In the genomic region with DNA sequence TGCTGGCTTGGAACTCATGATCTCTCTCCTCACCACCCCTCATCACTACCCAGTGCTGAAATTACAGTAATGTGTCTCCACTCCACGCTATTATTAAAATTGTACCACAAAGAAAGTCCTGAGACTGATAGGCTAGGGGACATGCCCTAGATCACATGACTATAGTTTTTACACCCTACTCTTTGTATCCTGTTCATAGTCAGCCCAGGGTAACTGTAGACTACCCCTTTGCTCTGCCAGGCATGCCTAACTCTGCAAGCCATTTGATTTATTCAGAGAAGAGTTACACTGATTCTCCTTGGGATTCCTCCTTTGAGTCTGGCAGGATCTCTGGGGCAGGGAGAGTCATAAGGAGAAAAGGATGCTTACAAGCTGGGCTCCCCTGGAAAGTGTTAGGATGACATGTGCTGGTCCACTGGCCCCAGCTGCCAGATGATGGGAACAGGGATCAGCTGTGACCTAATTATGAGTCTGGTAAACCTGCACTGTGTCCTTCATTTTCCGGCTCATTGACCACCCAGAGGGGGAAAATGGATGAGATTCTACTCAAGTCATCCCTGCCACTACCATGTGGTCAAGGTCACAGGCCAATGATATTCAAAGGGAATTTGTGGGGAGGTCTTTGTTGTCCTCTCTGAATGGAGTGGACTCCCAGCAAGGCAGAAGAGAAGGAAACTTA, we compare ENCODE assay signal across 12 mouse cellular contexts.
DNase-seq lines count a peak whose midpoint lies in the region; ATAC-seq lines count a peak whose summit lies in the region.
"Had no signal": no experiment of that assay in that cellular context is flagged by ENCODE, and none has a peak within 500 bp of the region (broad histone marks: within the 10 kb centered on the region; RNA-seq: fewer than 3 reads in every experiment).

No protein-coding gene starts in this region.

- H3K4me2 ChIP-seq in forebrain, embryonic 12.5 days, result no peak overlapping the region
- H3K4me2 ChIP-seq in forebrain, embryonic 14.5 days (ENCODE audit: low read length), result no peak overlapping the region
- H3K4me2 ChIP-seq: embryonic facial prominence, embryonic 13.5 days; limb, embryonic 12.5 days; stomach, embryonic 15.5 days had no signal

- H3K27me3 ChIP-seq in forebrain, embryonic 12.5 days, result no peaks in the 10 kb centered on the region
- no peaks in the 10 kb centered on the region for H3K27me3 ChIP-seq in forebrain, embryonic 14.5 days (replicated peaks; ENCODE audit: control insufficient read depth, insufficient read depth, low read length)
- H3K27me3 ChIP-seq: embryonic facial prominence, embryonic 13.5 days; limb, embryonic 12.5 days; Patski; stomach, embryonic 15.5 days had no signal

- H3K27ac ChIP-seq in forebrain, embryonic 12.5 days, result no peak overlapping the region
- H3K27ac ChIP-seq in forebrain, embryonic 14.5 days (ENCODE audit: low read depth, low read length), result no peak overlapping the region
- H3K27ac ChIP-seq: embryonic facial prominence, embryonic 13.5 days; limb, embryonic 12.5 days; stomach, embryonic 15.5 days had no signal

- peak; percentile 87 for ATAC-seq in forebrain, embryonic 12.5 days (ENCODE audit: low FRiP score)
- no peak for ATAC-seq in forebrain, embryonic 14.5 days
- no peak for ATAC-seq in frontal cortex, adult (ENCODE audit: low TSS enrichment)
- ATAC-seq: Patski had no signal

- no peaks in the 10 kb centered on the region for H3K36me3 ChIP-seq in forebrain, embryonic 12.5 days (replicated peaks)
- H3K36me3 ChIP-seq in forebrain, embryonic 14.5 days (ENCODE audit: control insufficient read depth, insufficient read depth, low read length), result no peaks in the 10 kb centered on the region
- H3K36me3 ChIP-seq: embryonic facial prominence, embryonic 13.5 days; limb, embryonic 12.5 days; stomach, embryonic 15.5 days had no signal

- H3K9me3 ChIP-seq in forebrain, embryonic 12.5 days, result no peaks in the 10 kb centered on the region
- H3K9me3 ChIP-seq in forebrain, embryonic 14.5 days (replicated peaks; ENCODE audit: control insufficient read depth, low read length), result no peaks in the 10 kb centered on the region
- H3K9me3 ChIP-seq: embryonic facial prominence, embryonic 13.5 days; limb, embryonic 12.5 days; stomach, embryonic 15.5 days had no signal

- H3K4me3 ChIP-seq in forebrain, embryonic 12.5 days (replicated peaks), result no peak overlapping the region
- H3K4me3 ChIP-seq in forebrain, embryonic 14.5 days (ENCODE audit: low read depth, low read length), result no peak overlapping the region
- H3K4me3 ChIP-seq: embryonic facial prominence, embryonic 13.5 days; limb, embryonic 12.5 days; stomach, embryonic 15.5 days had no signal

- H3K9ac ChIP-seq in forebrain, embryonic 12.5 days, result no peak overlapping the region
- no peak overlapping the region for H3K9ac ChIP-seq in forebrain, embryonic 14.5 days (ENCODE audit: low read length)
- H3K9ac ChIP-seq: embryonic facial prominence, embryonic 13.5 days; limb, embryonic 12.5 days; stomach, embryonic 15.5 days had no signal

- DNase-seq in forebrain, embryonic 14.5 days (ENCODE audit: low spot score), result no peak
- peak; percentile 39 for DNase-seq in brain, adult 2 months (ENCODE audit: low read depth, low spot score)
- peak; percentile 53 for DNase-seq in embryo, embryonic 11 days
- DNase-seq in lung, postnatal 36 days, result peak; percentile 1
- DNase-seq in gastrocnemius, postnatal 25 days, result no peak
- no peak for DNase-seq in right cerebral cortex, postnatal 25 days

- WGBS in forebrain, embryonic 12.5 days, result 67% methylated on average over 2 of the region's 2 CpGs
- 75% methylated on average over 2 of the region's 2 CpGs for WGBS in forebrain, embryonic 14.5 days

- peaks cover 5% of the 10 kb centered on the region; the same call in 1 of the 2 replicates for H3K4me1 ChIP-seq in forebrain, embryonic 12.5 days
- no peaks in the 10 kb centered on the region for H3K4me1 ChIP-seq in forebrain, embryonic 14.5 days (ENCODE audit: control insufficient read depth, insufficient read depth, low read length)
- H3K4me1 ChIP-seq: embryonic facial prominence, embryonic 13.5 days; limb, embryonic 12.5 days; stomach, embryonic 15.5 days had no signal

Comparison
In these comparisons a context has a peak if more than half of its experiments do, and no peak if none do; other contexts are left out.
1. DNase-seq: peak in brain, adult 2 months (single experiment), embryo, embryonic 11 days (single experiment) and lung, postnatal 36 days (single experiment); none in forebrain, embryonic 14.5 days (single experiment), gastrocnemius, postnatal 25 days (single experiment) and right cerebral cortex, postnatal 25 days (single experiment).